8 mouse cellular contexts compared by ENCODE assay signal in the genomic region with DNA sequence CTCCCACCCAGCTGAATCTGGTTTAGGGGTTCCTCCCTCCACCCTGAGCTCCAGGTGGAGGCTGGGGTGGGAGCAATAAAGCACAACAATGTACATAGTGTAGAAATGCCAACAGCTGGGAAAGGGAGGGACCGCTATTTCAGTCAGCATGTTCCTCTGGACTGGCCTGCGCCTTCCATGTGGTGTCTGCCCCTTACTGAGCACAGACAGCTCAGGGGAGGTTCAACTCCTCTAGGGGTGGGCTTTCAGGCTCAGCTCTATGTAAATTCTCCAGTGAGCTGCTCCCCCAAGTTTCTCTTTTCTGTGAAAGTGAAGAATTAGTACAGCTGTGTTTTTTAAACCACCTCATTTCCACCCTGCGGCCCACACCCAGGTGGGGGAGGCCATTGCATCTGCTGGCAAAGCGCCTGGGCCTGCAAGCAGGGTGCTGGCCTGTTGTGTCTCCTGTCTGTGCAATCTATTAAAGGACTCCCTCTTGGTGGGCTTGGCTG. TPM values are rescaled to one million over a fixed set of nuclear protein-coding genes. Genes with fewer than 3 reads are reported as not detected.
DNase-seq lines count a peak whose midpoint lies in the region; ATAC-seq and TF ChIP-seq lines count a peak whose summit lies in the region.

No protein-coding gene starts in this region.

- H3K27me3 ChIP-seq in ES-Bruce4 (ENCODE audit: control insufficient read depth, insufficient read depth, low read length, poor library complexity, severe bottlenecking) = no peaks in the 10 kb centered on the region
- no peaks in the 10 kb centered on the region for H3K27me3 ChIP-seq in forebrain, embryonic 11.5 days (ENCODE audit: control insufficient read depth, insufficient read depth, low read length)
- H3K27me3 ChIP-seq in hindbrain, embryonic 13.5 days = no peaks in the 10 kb centered on the region

- peak; percentile 73 for DNase-seq in gastrocnemius, adult 2 months
- DNase-seq in gastrocnemius, postnatal 36 days = no peak
- DNase-seq in forebrain, embryonic 11.5 days (ENCODE audit: low spot score) = no peak
- peak; percentile 45 for DNase-seq in lung, postnatal 10 days
- no peak for DNase-seq in natural killer cell, adult 2 months (ENCODE audit: low spot score in 2 of 2)
- DNase-seq in layer of hippocampus, postnatal 36 days = no peak

- H3K36me3 ChIP-seq in ES-Bruce4 (ENCODE audit: control insufficient read depth, insufficient read depth, low read length, poor library complexity, severe bottlenecking) = peaks cover 43% of the 10 kb centered on the region
- H3K36me3 ChIP-seq in forebrain, embryonic 11.5 days (ENCODE audit: control insufficient read depth, insufficient read depth, low read length) = peaks cover 27% of the 10 kb centered on the region
- H3K36me3 ChIP-seq in hindbrain, embryonic 13.5 days = peaks cover 61% of the 10 kb centered on the region

- TF ChIP-seq EP300 in ES-Bruce4 (IDR thresholded peaks at IDR 0.05; ENCODE audit: insufficient read depth, low read depth, low read length) = no peak

- peaks cover 4% of the 10 kb centered on the region for H3K4me1 ChIP-seq in ES-Bruce4 (ENCODE audit: control insufficient read depth, insufficient read depth, low read length)
- no peaks in the 10 kb centered on the region for H3K4me1 ChIP-seq in forebrain, embryonic 11.5 days (replicated peaks; ENCODE audit: control insufficient read depth, insufficient read depth, low read length)
- H3K4me1 ChIP-seq in hindbrain, embryonic 13.5 days (replicated peaks) = peaks cover 20% of the 10 kb centered on the region

- peak overlapping the region; percentile 90 for H3K27ac ChIP-seq in gastrocnemius, adult 2 months
- peak overlapping the region; percentile 66 for H3K27ac ChIP-seq in ES-Bruce4 (ENCODE audit: insufficient read depth, low read length)
- peak overlapping the region; percentile 12; the same call in 1 of the 2 replicates for H3K27ac ChIP-seq in forebrain, embryonic 11.5 days (ENCODE audit: low read depth, low read length)
- peak overlapping the region; percentile 79 for H3K27ac ChIP-seq in hindbrain, embryonic 13.5 days

- TF ChIP-seq POLR2A in ES-Bruce4 (IDR thresholded peaks at IDR 0.05; ENCODE audit: insufficient read depth, low read length) = no peak

- no peak overlapping the region for H3K9ac ChIP-seq in ES-Bruce4 (ENCODE audit: low read depth, poor library complexity, severe bottlenecking)
- H3K9ac ChIP-seq in forebrain, embryonic 11.5 days (ENCODE audit: low read length) = no peak overlapping the region
- 0 out of 2 replicates have a peak overlapping the region, but pooled peaks have one; percentile 51 for H3K9ac ChIP-seq in hindbrain, embryonic 13.5 days

- intact Hi-C loops in gastrocnemius, adult 2 months (cut with DNase I) = no loop called here
- intact Hi-C loops in gastrocnemius, postnatal 36 days (cut with DNase I) = no loop called here

- H3K4me3 ChIP-seq in gastrocnemius, adult 2 months = peak overlapping the region; percentile 52
- H3K4me3 ChIP-seq in ES-Bruce4 (ENCODE audit: low read depth, low read length) = no peak overlapping the region
- no peak overlapping the region for H3K4me3 ChIP-seq in forebrain, embryonic 11.5 days (ENCODE audit: low read depth, low read length)
- no peak overlapping the region for H3K4me3 ChIP-seq in hindbrain, embryonic 13.5 days

- no peaks in the 10 kb centered on the region for H3K9me3 ChIP-seq in ES-Bruce4 (replicated peaks; ENCODE audit: control insufficient read depth, insufficient read depth, low read length, poor library complexity, severe bottlenecking)
- no peaks in the 10 kb centered on the region for H3K9me3 ChIP-seq in forebrain, embryonic 11.5 days (ENCODE audit: control insufficient read depth, low read length)
- no peaks in the 10 kb centered on the region for H3K9me3 ChIP-seq in hindbrain, embryonic 13.5 days

- ATAC-seq in forebrain, embryonic 11.5 days (replicated peaks; ENCODE audit: low FRiP score) = no peak
- no peak for ATAC-seq in hindbrain, embryonic 13.5 days (ENCODE audit: low FRiP score)

- 90% methylated on average over 4 of the region's 4 CpGs for WGBS in forebrain, embryonic 11.5 days
- WGBS in hindbrain, embryonic 13.5 days = 78% methylated on average over 4 of the region's 4 CpGs

- no peak overlapping the region for H3K4me2 ChIP-seq in forebrain, embryonic 11.5 days (ENCODE audit: low read depth, low read length, severe bottlenecking)
- no peak overlapping the region for H3K4me2 ChIP-seq in hindbrain, embryonic 13.5 days

- TF ChIP-seq CTCF in gastrocnemius, adult 2 months (IDR thresholded peaks at IDR 0.05) = no peak
- TF ChIP-seq CTCF in ES-Bruce4 (IDR thresholded peaks at IDR 0.05; ENCODE audit: low read depth, low read length) = no peak

RNA-seq across cellular contexts. Expression of a gene that starts 9.6 kb away (rescaled TPM):
- 100 to 1,000 TPM; 205 to 209 TPM for total RNA-seq in gastrocnemius, adult 2 months (2021)
- total RNA-seq in gastrocnemius, postnatal 36 days (2021) = 100 to 1,000 TPM; 206 to 211 TPM
- 2,132 and 2,301 TPM in 2 replicates for polyA plus RNA-seq in ES-Bruce4 (2011; ENCODE audit: insufficient read depth, insufficient read length, low read depth, missing spikeins)
- 4,588 and 4,913 TPM in 2 replicates for polyA plus RNA-seq in forebrain, embryonic 11.5 days (2014; fragmentation: Nextera tagmentation; extraction: Ambion mirVana)
- 3,979 and 4,017 TPM in 2 replicates for polyA plus RNA-seq in hindbrain, embryonic 13.5 days (2015; fragmentation: Nextera tagmentation; extraction: Ambion mirVana)
- total RNA-seq in layer of hippocampus, postnatal 36 days (2021) = 1,000 to 10,000 TPM; 1,662 to 1,810 TPM

RNA-seq across cellular contexts. Expression of a gene that starts 16.8 kb away (rescaled TPM):
- total RNA-seq in gastrocnemius, adult 2 months (2021) = 10 to 100 TPM; 45.4 to 52.0 TPM
- 10 to 100 TPM; 41.1 to 53.3 TPM for total RNA-seq in gastrocnemius, postnatal 36 days (2021)
- 51.5 and 59.4 TPM in 2 replicates for polyA plus RNA-seq in ES-Bruce4 (2011; ENCODE audit: insufficient read depth, insufficient read length, low read depth, missing spikeins)
- polyA plus RNA-seq in forebrain, embryonic 11.5 days (2014; fragmentation: Nextera tagmentation; extraction: Ambion mirVana) = 22.3 and 28.9 TPM in 2 replicates
- polyA plus RNA-seq in hindbrain, embryonic 13.5 days (2015; fragmentation: Nextera tagmentation; extraction: Ambion mirVana) = 29.2 and 31.9 TPM in 2 replicates
- 100 to 1,000 TPM; 152 to 170 TPM for total RNA-seq in layer of hippocampus, postnatal 36 days (2021)

RNA-seq across cellular contexts. Expression of a gene that starts 38.6 kb away (rescaled TPM):
- total RNA-seq in gastrocnemius, adult 2 months (2021) = 10 to 100 TPM; 44.2 to 70.3 TPM
- total RNA-seq in gastrocnemius, postnatal 36 days (2021) = 10 to 100 TPM; 36.4 to 49.2 TPM
- 200 and 218 TPM in 2 replicates for polyA plus RNA-seq in ES-Bruce4 (2011; ENCODE audit: insufficient read depth, insufficient read length, low read depth, missing spikeins)
- 962 and 982 TPM in 2 replicates for polyA plus RNA-seq in forebrain, embryonic 11.5 days (2014; fragmentation: Nextera tagmentation; extraction: Ambion mirVana)
- 381 and 387 TPM in 2 replicates for polyA plus RNA-seq in hindbrain, embryonic 13.5 days (2015; fragmentation: Nextera tagmentation; extraction: Ambion mirVana)
- 10 to 100 TPM; 41.8 to 42.6 TPM for total RNA-seq in layer of hippocampus, postnatal 36 days (2021)

Comparison
In these comparisons a context has a peak if more than half of its experiments do, and no peak if none do; other contexts are left out.
1. DNase-seq: peak in gastrocnemius, adult 2 months (single experiment) and lung, postnatal 10 days (single experiment); none in gastrocnemius, postnatal 36 days (0 of 2), forebrain, embryonic 11.5 days (single experiment), natural killer cell, adult 2 months (0 of 2) and layer of hippocampus, postnatal 36 days (0 of 2).
2. H3K27ac ChIP-seq: peak in every context shown above with its lines; median percentile 90 in gastrocnemius, adult 2 months; 79 in hindbrain, embryonic 13.5 days; 66 in ES-Bruce4; 12 in forebrain, embryonic 11.5 days.
3. RNA of a gene that starts 9.6 kb away (total RNA-seq): 1,662 to 1,810 TPM in layer of hippocampus, postnatal 36 days; 206 to 211 TPM in gastrocnemius, postnatal 36 days and 205 to 209 TPM in gastrocnemius, adult 2 months; every median in the first group is over 4 times any median in the second.